Mouse (Mus musculus) layer of hippocampus, postnatal 25 days (tissue): Measurements from ENCODE around the gene Slc5a11. TPM values are rescaled to one million over a fixed set of nuclear protein-coding genes. Genes with fewer than 3 reads are reported as not detected.

ENCODE experiments used
- DNase-seq, 2 experiments: peaks; one replicate each; pipeline ENCODE4 v3.0.0; 2022; ENCODE audit warnings: mixed read lengths in 2 of 2, low spot score in 1 of 2; ENCODE audit errors: extremely low spot score in 1 of 2
- total RNA-seq, 2 experiments: library from RNA; stranded (reverse); gene quantifications; 2 replicates each; pipeline ENCODE4 v1.2.3; 2021

Gene Slc5a11
- total RNA-seq, 2 experiments from 2014 or later = 0.20 TPM; not detected in 1

- DNase-seq = no peak
These were observed 43.5 kb downstream of the Slc5a11 start for GRCm38 (mm10) chr7:123258103-123258502.

GRCm38 (mm10) chr7:123273056-123273455, 58.5 kb downstream of the Slc5a11 start:
- no peak for DNase-seq

- no peak for DNase-seq
These were observed 62.0 kb downstream of the Slc5a11 start for GRCm38 (mm10) chr7:123276568-123276967.

GRCm38 (mm10) chr7:123279797-123280196, 65.2 kb downstream of the Slc5a11 start:
- no peak for DNase-seq

DNA sequence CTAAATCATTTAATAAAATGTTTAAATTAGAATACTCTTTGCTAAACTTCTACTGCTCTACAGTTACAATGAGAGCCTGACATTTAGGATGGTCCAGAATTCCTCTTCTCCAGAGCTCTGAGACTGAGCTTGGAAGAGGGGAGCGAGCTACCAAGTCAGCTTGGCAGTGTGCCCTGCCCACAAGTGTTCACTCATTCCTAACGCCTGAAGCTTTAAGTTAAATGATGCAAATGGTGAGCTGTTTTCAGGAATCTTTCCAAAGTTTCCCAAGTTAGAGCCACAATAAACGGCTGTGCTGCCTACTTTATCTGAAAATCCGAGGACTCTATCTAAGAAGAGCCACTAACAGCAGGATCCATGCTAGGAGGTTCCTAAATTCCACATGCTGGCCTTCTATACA, 69.2 kb downstream of the Slc5a11 start:
- DNase-seq = no peak

DNA sequence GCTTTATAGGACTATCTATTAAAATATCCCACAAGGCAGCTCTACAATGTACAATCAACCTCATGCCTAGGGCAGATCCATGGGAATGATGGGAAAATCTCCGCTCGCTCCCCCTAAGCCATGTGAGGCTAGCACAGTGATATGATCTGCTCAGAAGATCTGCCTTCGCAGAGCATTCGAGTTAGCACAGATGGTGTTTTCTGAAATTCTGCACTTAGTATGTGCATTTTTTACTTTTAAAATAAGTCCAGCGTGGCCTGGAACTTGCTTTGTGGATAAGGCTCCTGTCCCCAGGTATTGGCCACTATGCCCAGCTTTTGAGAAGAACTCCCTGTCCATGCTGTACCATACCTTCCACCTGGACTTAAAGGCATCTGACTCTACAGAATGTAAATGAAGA, 71.3 kb downstream of the Slc5a11 start:
- no peak for DNase-seq

GRCm38 (mm10) chr7:123287903-123288302, 73.3 kb downstream of the Slc5a11 start:
- DNase-seq = no peak

DNA sequence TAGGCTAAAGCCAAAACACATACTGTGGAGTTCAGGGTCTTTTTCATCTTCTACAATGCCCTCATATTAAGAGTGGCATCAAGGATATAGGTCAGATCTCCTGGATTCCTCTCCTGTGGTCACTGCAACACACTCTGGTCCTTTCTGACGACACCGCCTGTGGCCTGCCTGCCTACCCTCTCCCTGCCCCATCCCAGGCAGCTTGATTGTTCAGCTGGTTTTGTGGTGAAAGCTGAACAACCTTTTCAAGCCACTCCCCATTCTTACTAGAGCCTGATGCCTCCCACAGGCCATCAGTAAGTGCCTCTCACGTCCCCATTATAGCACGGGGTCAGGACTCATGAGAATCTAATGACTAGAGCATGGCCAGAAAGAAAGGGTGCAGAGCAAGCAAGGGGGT, 74.6 kb downstream of the Slc5a11 start:
- no peak for DNase-seq

GRCm38 (mm10) chr7:123291942-123292341, 77.4 kb downstream of the Slc5a11 start:
- DNase-seq = no peak

GRCm38 (mm10) chr7:123293898-123294297, 79.3 kb downstream of the Slc5a11 start:
- DNase-seq = no peak

- no peak for DNase-seq
These were observed 80.8 kb downstream of the Slc5a11 start for GRCm38 (mm10) chr7:123295423-123295822.

DNA sequence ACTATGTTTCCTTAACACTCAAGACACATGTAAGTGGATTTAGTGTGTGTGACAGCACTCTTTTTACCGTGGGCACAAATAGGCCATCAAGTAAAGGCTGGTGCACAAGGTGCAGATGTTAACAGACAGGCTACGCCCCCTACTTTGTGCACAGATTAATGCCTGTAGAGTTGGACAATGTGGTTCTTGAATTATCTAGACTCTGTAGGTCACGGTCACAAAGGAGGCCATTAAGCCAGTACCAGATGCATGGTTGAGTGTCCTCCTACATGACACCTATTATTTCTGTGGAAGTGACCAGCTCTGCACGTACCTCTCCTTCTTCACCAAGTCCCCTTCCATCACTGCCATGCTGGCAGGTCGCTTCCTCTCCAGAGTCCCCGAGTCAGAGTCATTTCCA, 81.5 kb downstream of the Slc5a11 start:
- DNase-seq = no peak

- no peak for DNase-seq
These were observed 83.6 kb downstream of the Slc5a11 start for GRCm38 (mm10) chr7:123298225-123298624.

- DNase-seq = no peak
These were observed 85.7 kb downstream of the Slc5a11 start for GRCm38 (mm10) chr7:123300258-123300657.

- no peak for DNase-seq
These were observed 90.8 kb downstream of the Slc5a11 start for GRCm38 (mm10) chr7:123305397-123305796.

DNA sequence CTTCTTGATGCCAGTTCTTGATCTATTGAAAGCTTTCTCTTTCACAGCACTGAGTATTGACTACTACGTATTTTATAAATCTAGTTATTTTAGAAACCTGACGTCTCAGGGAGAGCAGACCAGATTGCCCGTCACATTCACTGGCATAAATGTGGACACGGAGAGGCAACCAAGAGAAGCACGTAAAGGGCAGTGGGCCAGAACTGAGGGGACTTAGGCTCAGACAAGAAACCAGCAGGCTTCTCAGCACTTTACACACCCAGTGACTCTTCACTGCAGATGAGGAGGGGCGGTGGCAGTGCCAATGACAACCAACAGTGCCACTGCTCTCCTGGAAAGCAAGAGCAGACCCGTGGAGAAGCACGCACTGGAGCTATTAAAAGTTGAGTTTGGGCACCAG, 92.7 kb downstream of the Slc5a11 start:
- DNase-seq = no peak

DNA sequence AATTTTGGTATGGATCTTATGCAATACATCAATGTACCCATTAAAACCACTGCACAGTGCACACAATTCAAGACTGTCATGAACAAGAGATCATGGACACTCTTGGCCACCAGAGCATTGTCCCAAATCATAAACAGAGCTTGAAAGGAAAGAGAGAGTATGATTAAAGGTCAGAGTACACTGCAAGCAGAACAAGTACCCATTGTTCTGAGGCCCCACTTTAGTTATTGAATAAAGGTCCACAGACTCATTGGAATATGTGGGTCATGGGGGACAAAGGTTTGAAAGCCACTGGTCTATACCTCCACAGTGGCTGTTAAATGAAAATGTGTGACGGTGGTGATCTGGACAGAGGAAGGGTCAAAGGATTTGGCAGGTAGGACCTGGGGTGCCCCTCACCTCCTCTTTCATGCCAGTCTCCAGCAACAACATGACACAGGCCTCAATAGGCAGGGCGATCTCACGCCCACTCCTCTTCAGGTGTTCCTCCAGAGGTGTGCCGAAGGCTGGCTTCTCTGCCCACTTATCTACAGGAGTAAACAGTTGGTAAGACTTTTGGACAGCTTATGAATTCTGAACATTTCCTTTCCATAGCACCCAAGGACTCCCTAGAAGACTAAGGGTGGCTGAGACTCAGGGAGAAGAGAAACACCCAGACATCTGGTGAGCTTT, 93.4 kb downstream of the Slc5a11 start:
- DNase-seq = no peak

GRCm38 (mm10) chr7:123311836-123312235, 97.3 kb downstream of the Slc5a11 start:
- DNase-seq = no peak

- no peak for DNase-seq
These were observed 98.2 kb downstream of the Slc5a11 start for GRCm38 (mm10) chr7:123312738-123313137.

DNA sequence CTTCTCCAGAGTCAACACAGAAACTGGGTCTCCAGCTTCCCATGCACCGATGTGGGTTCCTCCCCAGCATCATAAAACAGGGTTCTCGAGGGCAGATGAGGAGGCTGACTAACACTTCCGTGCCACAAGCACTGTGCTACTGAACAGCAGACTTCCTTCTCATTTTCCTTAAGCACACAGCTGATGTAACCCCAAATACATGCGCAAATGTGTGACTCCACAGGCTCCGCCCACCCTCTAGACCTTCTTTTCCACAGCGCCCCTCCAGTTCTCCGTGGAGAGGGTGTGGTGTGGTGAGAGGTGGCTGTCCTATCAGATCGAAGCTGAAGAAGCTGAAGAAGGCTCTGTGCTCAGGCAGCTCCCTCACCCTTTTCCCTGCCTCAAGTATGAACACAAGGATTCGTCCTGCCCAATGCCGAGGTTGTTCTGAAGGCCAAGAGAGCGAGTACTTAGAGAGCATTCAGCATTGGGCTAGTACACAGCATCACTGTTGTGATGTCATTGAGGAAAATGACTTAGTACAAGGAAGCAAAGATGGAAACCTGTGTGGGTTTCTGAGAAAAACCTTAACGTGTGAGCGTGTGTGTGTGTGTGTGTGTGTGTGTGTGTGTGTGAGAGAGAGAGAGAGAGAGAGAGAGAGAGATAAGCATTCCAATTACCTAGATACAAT, 108.0 kb downstream of the Slc5a11 start:
- DNase-seq = no peak
